Mouse (Mus musculus): ENCODE results near the gene Ces2c.
"Not testable (repeated sequence)": the region's sequence is repeated elsewhere in the genome, so short reads cannot be mapped to it uniquely, and the experiment has no call there.

Gene Ces2c

DNA sequence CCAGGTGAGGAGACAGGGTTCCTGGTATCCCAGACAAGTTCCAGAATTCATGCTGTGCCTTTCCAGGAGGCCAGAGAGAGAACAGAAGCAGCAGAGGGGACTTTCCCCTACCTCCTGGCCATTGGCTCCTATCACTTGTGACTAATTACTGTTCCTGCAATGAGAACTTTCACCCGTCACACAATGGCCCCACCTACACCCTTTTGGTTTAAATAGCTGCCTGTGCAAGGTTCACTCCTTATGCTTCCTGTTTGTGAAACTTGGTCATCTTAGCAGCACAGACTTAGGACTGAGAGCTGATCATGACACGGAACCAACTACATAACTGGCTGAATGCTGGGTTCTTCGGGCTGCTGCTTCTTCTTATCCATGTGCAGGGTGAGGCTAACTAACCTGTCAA lies at the start of gene Ces2c:
TSS of gene Ces2c (plus strand) at position 238 of the 400 bp plus-strand sequence.
- no peak for DNase-seq (ENCODE audit: low read depth)

DNA sequence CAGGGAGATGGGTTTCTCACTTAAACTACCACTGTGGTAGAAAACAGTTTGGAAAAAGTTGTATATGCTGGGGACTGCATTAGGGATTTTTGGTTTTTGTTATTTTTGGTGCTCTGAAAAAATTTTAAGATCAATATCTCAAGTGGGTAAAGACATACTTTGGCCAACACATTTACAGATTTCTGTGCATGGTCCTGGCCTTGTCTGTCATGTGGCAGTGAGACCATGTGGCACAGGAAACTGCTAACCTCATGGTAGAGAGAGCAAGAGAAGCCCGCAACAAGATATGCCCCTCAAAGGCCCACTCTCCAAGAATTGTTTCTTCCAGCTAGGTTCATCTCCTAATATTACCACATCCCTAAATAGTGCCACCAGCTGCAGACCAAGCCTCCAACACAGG lies 47.5 kb upstream of the Ces2c start:
- no peak for DNase-seq (ENCODE audit: low read depth)

DNA sequence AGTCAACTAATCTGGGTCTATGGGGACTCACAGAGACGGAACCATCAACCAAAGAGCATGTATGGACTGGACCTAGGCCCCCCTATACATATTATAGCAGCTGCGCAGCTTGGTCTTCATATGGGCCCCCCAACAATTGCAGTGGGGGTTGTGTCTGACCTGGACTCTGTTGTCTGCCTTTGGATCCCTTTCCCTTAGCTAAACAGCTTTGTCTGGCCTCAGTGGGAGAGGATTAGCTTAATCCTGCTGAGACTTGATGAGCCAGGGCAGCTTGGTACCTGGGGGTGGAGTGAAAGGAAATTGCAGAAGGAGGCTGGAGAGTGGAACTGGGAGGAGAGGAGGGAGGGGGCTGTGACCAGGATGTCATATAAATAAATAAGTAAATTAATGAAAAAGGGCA lies 40.7 kb upstream of the Ces2c start:
- no peak for DNase-seq (ENCODE audit: low read depth)

DNA sequence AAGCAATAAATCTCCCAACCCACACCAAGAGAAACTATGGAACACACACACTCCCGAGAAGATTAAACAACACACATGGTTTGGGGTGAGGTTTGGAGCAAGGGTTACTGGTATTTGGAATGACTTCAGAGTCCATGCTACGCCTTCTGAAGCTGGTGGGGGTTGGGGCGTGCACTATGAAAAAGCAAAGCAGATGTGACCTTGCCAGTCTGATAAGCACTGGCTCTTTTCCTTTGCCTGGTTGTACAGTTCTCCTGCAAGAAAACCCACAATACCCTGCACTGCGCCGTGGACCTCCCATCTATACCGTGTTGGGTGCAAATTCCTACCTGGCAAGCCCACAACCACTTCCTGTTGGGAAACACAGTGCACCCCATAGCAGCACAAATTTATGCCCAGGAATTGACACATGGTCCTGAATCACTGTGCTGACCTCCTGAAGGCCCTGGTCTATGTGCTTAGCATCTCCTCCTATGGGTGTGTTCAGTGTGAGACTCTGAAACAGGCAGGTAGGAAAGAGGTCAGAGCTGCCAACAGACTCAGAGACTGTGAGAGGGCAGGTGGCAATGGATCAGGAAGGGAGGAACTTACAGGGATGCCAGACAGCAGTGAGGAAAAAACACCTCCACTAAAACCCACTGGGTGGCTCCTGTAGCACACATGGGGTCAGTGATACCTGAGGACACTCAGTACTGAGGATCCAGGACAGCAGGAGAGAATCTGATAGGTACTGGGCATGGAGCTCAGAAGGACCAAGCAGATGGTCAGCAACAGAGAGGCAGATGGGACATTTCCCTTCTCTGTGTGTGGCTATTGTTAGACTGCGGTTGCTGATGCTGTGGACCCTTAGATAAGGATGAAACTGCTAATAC lies 38.1 kb upstream of the Ces2c start:
- DNase-seq (ENCODE audit: low read depth), result no peak

DNA sequence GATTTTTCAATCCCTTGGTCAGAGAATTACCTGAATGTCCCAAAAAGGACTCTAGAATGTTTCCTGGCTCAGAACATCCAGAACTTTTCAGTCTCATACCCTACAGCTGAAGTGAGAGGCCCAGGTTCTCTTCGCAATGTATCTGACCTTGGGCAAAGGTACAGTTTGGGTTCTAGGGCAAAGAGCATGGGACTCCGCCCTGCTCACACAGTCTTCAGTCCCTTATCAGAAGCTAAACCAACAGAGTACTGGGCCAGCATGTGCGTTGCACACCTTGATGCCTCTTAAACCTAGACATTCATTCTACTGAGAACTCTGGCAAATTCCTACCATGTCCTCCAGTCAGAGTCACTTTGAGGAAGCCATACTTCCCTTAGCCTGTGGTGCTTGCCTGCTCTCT lies 37.4 kb upstream of the Ces2c start:
- no peak for DNase-seq (ENCODE audit: low read depth)

DNA sequence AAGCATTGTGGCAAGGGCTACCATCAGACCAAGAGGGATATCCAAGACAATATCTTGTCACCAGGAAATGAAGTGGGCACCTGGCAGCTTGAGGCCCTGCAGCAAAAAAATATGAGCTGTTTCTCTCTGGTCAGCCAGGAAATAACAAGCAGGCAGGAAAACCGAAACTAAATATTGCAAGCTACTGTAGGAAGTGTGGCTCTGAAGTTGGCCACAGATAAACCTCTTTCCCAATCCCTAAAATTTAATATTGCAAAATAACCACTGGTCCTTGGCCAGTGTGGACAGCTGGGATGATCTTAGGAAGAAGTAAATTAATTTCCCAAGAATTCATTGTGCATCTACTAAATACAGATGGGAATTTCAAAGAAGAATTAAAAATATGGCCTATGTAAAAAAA lies 20.0 kb upstream of the Ces2c start:
- no peak for DNase-seq (ENCODE audit: low read depth)

DNA sequence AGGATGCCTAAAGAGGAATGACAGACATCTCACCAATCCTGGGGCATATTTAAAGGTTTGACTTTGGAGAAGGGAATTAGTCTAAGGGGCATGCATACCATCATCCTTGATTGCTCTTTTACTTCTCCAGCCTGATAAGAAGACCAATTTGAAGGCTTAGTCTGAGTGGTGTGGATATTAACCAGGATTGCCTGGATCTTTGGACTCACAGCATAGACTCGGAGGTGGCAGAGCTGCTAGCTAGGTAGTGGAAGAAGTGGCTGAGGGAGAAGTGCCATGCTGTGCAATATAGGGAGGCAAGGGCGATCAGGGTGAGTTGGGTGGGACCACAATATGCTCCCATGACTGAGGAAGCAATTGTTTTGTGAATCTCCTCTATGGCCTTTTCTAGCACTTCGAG lies 18.6 kb upstream of the Ces2c start:
- DNase-seq (ENCODE audit: low read depth), result no peak

DNA sequence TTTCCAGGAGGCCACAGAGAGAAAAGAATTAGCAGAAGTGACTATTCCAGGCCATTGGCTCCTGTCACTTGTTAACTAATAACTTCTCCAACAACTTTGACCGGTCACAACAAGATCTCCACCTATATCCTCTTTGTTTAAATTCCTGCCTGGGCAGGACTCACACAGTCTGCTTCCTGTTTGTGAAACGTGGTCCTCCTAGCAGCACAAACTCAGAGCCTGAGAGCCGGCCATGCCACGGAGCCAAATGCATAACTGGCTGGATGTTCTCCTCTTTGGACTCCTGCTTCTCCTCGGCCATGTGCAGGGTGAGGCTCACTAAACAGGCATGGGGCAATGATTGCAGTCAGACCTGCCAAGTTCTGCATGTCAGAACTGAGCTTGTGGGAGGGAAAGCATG lies 15.4 kb upstream of the Ces2c start, which contains the start of gene Ces2b:
TSS of gene Ces2b (plus strand) at position 133 of the 400 bp plus-strand sequence.
- DNase-seq (ENCODE audit: low read depth), result no peak

DNA sequence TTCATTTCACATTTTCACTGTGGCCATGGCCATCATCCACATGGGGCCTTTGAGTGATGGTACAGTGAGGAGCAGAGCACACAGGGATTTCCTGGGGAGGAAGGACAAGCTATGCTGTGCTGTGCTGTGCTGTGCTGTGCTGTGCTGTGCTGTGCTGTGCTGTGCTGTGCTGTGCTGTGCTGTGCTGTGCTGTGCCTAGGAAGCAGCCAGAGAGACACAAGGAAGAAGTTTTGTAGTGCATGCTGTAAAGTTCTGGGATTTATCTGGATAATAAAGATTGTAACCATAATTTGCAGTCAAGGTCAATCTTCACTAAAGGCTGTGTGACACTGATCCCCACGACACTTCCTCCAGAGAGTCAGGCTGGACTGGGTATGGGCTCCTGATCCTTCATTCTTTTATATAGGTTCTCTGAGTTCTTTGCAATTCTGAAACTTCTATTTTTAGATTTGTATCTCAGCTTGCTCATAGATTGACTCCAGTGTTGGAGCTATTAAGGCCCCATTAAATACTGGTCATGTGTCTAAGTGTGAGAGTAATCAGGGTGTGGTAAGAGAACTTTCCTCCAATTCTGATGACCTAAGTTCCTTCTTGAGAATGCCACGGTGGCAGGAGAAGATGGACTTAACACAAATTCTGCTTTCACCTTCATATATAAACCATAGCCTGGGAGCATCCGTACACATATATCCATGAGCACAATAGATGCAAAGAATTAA lies 5.3 kb upstream of the Ces2c start:
- no peak for DNase-seq (ENCODE audit: low read depth)

DNA sequence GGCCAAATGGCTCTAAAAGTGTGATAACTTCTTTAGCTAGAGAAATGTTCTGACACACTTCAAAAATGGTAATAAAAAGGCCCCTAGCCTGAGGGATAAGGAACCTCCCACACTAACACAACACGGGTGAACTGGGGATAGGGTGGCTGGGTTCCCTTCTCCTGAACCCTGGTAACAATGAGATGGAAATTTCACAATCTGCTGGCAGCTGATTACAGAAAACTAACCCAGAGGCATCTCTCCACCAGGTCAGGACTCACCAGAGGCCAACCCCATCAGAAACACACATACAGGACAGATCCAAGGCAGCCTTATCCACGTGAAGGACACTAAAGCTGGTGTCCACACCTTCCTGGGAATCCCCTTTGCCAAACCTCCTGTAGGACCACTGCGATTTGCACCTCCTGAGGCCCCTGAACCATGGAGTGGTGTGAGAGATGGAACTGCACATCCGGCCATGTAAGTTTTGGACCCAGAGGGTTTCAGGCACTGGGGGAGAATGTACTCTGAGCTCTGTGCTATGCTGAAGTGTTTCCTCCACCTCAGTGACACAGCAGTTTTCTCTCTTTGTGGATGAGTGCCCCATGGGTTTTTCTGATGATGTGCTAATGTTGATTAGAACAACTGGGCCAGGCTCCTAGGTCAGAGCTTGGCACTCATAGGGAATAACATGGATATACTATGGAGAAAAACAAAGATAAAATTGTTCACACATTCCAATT lies 1.0 kb downstream of the Ces2c start:
- no peak for DNase-seq (ENCODE audit: low read depth)

DNA sequence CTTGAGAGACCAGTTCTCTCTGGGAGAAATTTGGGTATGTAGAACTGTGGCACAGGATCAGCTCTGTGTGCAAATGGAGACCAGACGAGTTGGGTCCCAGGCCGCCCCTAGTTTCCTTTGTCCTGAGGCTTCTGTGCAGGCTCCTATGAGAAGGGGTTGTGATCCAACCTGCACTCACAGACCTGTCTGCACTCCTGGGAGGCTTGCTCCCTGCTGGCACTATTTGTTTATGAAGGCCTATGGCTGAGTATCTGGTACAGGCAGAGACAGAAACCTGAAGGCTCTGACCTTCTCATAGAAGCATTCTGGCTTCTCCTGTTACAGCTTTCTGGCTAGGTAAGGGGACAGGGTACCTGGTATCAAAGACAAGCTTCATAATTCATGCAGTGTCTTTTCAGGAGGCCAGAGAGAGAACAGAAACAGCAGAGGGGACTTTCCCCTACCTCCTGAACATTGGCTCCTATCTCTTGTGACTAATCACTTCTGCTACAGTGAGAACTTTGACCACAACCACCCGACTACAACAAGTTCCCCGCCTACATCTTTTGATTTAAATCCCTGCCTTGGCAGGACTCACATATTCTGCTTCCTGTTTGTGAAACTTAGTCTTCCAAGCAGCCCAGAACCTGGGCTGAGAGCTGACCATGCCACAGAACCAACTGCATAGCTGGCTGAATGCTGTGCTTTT lies 20.1 kb downstream of the Ces2c start:
- DNase-seq (ENCODE audit: low read depth), result not testable (repeated sequence)

DNA sequence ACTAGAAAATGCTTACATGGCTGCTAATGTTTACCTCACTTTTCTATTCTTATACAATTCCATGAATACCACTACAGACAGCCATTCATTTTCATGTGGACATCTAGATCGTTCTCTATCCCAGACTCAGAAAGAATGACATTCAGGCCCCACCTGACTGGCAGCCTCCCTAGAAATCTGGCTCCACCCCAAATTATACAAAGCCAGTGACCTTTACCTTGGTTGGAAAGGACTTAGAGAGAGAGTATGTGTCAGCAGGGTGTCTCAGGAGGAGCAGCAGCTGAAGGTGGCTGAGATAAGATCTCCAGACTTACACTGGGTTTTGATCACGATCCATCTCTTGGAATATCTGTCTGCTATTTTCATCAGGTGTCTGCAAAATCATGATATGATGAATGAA lies 22.0 kb downstream of the Ces2c start:
- not testable (repeated sequence) for DNase-seq (ENCODE audit: low read depth)

DNA sequence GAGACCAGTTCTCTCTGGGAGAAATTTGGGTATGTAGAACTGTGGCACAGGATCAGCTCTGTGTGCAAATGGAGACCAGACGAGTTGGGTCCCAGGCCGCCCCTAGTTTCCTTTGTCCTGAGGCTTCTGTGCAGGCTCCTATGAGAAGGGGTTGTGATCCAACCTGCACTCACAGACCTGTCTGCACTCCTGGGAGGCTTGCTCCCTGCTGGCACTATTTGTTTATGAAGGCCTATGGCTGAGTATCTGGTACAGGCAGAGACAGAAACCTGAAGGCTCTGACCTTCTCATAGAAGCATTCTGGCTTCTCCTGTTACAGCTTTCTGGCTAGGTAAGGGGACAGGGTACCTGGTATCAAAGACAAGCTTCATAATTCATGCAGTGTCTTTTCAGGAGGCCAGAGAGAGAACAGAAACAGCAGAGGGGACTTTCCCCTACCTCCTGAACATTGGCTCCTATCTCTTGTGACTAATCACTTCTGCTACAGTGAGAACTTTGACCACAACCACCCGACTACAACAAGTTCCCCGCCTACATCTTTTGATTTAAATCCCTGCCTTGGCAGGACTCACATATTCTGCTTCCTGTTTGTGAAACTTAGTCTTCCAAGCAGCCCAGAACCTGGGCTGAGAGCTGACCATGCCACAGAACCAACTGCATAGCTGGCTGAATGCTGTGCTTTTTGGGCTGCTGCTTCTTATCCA lies 39.5 kb downstream of the Ces2c start:
- DNase-seq (ENCODE audit: low read depth), result not testable (repeated sequence)

DNA sequence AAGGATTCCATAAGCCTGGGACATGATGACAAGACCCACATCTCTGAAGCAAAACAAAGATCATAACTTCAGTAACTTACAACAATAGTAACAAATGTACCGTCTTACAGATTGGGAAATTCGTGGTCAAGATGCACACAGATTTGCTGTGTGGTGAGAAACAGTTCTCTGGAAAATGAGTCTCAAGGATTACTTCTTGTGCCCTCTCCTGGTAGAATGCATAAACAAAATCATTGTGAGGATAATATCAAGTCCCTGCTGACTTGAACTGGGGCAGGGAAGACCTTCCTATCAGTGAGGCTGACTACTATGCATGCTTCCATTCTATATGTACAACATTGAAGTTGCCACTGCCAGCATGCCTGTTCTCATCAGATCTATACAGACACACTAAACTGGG lies 54.9 kb downstream of the Ces2c start:
- DNase-seq (ENCODE audit: low read depth), result no peak
